Mouse (Mus musculus) kidney, postnatal 25 days (tissue): ENCODE data around the gene Cmip.

ENCODE experiments used
- DNase-seq, 2 experiments: peaks; one replicate each; pipeline ENCODE4 v3.0.0; 2021; ENCODE audit warnings: mixed read lengths in 2 of 2

The Cmip gene

DNA sequence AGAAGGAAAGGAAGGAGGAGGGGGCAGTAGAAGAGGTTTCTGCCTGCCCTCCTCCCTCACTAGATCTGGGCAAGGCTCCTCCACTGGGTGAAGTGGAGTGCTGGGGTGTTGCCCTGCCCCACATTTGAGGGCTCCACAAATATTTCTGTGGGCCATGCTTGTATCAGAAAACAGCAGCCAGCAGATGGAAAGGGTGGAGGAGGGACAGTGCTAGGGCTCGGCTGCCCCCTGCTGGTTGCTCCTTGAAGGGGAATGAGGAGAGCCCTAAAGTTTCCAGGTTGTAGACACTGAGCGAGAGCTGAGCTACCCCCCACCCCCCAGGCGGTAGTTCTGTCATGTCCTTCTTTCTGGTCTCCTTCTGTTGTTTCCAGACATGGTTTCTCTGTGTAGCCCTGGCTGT is 214.3 kb downstream of the Cmip start:
- peak; percentile 68 to 85 for DNase-seq

DNA sequence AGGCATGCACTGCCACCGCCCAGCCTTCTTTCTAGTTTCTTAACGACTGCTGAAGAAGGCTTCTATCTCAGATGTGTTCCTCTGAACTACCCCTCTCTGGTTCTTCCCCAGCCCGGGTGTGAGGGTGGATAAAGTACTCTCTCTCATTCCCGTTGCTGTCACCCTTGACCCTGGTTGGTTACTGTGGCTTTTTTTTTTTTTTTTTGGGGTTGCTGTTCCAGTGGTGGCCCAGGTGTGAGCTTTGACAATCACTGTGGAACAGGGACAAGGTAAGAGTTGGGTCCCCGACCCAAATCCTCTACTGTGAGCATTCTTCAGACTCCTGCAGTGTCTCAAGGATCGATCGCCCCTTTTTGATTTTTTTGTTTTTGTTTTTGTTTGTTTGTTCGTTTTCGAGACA is 214.8 kb downstream of the Cmip start:
- DNase-seq = no peak

DNA sequence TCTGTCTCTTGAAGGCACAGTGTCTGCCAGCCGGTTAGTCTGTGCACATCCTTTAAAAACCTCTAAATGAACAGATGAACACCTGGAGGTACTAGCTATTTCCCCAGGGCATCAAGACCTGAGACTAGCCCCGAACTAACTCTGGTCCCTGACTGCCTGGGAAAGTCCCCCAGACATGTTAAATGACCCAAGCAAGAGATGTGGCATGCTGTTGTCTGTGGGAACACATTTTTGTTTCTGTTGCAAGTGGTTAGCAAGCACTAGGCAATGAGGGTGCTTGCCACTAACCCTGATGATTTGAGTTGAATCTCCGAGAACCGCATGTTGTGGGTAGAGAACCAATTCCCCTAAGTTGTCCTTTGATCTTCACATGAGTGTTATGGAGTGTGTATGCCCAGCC is 215.5 kb downstream of the Cmip start:
- DNase-seq = no peak

DNA sequence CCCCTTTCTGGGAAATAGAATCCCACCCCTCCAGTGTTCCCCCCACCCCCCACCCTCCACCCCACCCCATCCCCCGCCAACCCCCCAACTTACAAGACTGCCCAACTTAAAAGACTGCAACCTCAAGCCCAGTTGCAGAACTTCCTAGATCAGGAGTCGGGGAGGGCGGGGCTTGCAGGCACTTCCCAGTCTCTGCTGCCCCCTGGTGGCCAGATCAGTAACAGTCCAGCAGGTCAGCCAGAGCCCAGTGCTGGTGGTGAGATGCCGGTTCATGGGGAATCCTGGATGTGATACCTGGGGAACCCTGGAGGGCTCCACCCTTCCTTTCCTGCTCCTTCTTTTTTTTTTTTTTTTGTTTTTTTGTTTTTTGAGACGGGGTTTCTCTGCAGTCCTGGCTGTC is 218.1 kb downstream of the Cmip start:
- DNase-seq = peak; percentile 91 to 97

DNA sequence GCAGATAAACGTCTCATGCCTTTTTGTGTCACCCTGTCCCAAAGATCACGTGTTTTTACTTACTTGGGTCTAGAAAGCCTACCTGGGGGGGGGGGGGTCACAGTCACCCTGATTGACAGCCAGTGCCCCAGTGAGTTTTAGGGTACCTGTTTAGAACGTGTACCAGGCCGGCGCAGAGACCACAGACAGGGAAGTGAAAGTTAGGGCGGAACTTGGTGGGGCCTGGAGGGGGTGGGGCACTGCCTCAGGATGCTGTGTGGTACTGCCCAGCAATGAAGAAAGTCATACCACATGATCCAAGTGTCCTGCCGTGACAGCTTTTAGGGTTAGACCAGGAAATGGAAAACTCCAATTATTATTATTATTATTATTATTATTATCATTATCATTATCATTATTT is 219.0 kb downstream of the Cmip start:
- DNase-seq = peak in 1 of 2 experiments; percentile 45

DNA sequence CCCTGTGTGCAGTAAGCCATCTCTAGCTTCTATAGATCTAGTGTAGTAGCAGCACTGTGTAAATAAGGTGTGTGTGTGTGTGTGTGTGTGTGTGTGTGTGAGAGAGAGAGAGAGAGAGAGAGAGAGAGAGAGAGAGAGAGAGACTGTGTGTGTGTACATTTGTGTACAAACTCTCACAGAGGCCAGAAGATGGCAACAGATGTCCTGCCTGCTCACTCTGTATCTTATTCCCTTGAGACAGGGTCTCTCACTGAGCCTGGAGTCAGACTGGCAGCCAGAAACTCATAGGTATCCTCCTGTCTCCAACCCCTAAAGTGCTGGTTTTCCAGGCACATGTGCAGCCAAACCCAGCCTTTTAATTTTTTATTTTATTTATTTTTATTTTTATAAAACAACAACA is 221.2 kb downstream of the Cmip start:
- DNase-seq = no peak

DNA sequence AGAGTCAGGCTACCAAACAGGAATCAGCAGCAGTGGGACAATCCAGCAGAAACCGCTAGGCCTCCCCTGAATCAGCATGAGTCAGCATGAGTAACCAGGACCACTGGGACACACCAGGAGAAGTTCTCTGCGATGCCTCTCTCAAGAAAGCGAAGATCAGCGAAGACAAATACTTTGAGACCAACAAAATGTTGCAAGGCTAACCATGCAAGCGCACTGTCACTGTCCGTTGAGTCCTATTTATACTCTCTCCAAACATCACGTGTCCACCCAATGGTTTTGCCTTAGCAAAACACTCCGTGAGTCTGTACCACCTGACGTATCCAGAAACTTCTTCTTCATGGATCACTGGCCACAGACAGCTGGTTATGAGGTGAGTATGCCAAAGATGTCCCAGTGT is 223.1 kb downstream of the Cmip start:
- DNase-seq = no peak

DNA sequence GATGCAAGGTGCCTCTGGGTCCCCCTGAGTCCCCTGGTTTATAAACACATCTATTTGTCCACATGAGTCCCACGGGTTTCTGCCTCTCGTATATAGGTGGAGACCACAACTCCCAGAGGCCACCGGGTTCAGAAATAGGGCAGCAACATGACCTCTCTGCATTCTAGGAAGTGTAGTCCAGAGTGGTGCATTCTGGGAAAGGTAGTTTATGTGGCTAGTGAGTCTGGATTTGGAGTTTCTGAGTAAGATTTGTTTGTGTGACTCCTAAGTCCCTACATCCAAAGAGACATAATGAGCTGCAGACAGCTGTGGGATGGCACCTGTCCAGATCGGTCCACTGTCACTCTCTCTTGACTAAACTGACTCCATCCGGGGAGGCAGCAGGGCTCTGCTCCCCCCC is 223.7 kb downstream of the Cmip start:
- no peak for DNase-seq

DNA sequence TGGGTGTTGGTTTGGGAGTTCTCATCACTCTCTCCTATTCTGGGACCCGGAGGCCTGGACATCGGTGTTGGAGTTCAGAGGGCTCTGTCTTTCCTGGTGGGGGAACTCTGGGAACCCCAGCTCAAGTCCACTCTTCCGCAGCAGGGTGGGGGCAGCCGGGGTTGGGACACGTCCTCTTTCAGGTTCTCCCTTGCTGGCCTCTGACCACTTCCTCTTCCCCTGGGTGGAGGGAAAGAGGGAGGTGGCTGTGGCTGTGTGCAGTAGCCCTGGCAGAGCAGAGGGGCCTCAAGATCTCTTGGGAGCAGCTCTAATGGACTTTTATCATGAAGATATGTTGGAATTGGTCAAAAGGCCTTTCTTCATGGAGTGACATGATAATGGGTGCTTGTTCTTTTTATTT is 225.0 kb downstream of the Cmip start:
- peak in 1 of 2 experiments; percentile 44 for DNase-seq

DNA sequence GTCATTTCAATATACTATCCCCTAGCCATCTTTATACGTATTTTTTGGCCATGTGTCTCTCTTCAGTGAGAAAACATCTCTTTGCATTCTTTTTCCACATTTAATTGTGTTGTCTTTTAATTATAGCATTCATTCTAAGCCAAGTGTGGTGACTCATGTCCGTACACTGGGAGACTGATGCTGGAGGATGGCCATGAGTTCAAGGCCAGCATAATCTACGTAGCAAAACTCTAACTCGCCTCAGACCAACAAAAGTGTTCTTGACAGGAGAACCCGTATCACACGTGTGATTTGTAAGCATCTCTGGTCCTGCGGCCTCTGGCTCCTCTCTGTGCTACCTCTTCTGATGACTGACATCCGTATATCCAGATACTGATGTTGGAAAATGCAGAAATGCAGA is 227.9 kb downstream of the Cmip start:
- no peak for DNase-seq

DNA sequence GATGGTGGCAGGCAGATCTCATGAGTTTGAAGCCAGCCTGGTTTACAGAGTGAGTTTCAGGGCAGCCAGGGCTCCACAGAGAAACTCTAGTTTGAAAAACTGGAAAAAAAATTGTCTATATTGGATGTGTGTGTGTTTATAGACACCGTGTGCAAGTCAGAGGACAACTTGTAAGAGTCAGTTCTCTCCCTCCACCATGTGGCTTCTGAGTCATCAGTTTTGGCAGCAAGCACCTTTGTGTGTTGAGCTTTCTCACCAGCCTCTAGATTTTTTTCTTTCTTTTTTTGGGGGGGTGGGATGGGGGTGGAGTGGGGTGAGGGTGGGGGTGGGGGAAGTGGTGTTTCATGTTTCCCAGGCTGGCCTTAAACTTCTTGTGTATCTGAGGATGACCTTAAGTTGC is 228.5 kb downstream of the Cmip start:
- no peak for DNase-seq

DNA sequence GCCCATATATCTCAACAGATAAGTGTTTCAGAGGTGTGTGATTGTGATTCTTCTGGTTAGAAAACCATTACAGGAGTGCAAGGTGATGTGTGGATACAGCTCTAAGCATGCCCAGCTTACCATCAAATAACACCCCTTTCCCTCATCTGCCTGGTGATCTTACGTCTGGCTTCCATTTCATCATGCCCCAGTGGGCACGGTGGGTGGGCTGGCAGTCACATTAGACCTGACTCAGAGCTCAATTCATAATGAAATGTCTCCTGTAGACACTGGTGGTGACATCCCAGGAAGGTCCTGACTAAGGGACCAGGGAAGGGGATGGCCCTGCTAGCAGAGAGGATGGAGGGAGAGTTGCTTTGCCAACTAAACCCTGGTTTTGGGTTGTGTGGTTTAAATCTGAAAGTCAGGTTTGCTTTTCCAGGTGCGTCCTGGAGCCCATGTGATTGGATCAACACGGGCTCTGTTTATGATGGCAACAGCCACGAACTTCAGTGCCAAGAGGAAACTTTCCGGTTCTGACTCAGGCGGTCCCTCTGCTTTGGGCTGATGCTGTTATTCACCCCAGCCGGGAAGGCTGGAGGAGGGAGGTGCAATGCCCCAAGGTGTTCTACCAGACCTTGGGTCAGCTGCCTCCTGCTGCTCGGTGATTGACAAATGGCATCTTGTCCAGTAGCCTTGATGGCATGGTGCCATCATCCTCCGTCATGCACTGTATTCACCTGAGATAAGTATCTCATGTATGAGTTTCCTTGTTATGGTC is 231.6 kb downstream of the Cmip start:
- DNase-seq = peak; percentile 18 to 56

DNA sequence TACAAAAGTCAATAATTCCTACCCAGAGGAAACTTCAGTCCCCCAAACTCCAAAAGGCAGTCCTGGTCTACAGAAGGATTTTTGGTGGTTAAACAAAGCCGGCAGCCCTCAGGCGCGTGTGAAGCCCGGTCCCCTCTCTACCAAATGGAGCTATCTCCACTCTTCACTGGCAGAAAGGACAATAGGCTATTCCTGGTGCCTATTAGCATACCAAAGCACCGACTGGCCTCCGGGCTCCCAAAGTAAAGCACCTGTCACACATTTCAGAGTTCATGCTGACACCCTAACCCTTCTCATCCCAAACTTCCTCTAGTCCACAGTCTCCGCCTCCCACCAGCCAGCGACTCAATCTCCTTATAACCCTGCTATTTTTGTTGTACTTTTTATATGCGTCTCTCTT is 236.7 kb downstream of the Cmip start:
- DNase-seq = no peak

DNA sequence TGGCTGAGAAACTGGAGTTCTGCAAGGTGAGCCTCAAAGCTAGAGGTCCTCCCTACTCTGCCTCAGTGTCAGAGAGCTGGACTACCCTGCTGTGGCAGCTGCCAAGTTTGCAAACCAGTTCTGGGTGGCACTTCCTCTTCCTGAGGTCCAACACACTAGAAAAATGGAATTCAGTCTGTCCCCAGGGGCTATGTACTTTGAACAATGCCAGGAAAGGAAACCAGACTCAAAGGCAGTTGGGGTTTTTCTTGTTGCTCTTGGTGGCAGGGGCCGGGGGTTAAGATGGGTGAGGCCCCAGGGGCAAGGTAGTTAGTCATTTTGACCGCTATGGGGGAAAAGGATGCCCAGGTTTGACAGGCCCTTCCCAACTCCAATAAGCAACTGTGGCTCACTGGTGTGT is 238.0 kb downstream of the Cmip start:
- DNase-seq = peak in 1 of 2 experiments; percentile 45

DNA sequence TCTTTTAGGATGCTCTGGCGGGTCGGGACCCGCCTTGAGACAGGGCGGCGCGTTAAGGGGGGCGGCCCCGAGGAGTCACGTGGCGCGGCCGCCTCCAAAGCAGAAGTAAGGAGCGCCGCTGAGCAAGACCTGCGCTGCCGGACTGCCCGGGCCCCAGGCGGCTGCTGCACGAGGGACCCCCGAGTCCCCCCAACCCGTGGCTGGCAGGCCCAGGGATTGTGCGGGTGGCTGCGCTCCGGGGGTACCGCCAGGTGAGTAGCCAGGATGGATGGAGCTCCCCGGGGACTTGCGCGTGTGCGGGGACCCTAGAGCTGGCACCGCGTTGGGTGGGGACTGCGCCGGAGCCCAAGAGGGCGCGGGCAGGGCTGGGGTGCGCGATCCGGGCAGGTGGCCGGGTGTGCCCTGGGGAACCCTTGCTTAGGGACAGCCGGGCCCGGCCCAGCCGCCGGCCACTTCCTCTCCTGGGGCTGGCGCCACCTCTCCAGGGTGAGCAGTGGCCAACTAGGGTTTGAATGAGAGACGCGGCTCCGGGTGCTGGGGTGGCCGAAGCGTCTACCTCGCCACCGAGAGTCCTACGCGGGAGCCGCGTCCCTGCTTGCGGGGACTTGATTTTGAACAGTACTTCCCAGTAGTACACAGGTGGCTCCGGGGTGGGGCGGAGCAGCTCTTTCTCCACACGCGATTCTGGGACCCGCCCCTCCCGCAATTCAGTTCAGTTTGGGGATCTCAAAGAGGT is 241.5 kb downstream of the Cmip start, which contains the start of gene Plcg2:
Plcg2 (plus strand) TSS at position 113 of the 736 bp plus-strand sequence.
- peak; percentile 50 to 72 for DNase-seq

DNA sequence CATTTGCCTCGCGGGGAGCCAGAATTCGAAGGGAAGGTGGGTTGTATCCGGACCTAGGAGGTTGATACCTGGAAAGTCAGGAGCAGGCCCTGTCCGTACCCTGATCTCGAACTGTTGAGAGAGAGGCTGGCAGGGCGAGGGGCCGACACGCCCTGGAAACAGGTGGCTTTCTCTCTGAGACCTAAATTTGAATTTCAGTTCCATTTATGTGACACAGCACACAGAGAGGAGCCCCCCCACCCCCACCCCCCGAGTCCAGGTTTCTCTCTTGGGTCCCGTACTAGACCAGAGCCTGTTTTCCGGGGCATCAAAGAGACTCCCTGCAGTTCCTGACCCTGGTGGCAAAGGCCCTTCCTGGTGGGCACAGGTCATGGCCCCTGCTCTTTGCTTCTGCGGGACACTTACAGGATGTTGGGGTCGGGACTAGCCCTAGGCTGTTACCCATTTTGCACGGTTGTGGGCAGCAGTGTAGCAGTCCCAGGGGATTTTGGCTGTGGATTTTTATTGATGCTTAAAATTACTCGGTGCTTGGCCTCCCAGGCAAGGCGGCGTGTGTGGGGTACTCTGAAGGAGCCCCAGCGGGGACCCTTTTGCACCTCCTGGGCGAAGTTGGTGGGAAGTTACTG is 242.2 kb downstream of the Cmip start:
- no peak for DNase-seq

DNA sequence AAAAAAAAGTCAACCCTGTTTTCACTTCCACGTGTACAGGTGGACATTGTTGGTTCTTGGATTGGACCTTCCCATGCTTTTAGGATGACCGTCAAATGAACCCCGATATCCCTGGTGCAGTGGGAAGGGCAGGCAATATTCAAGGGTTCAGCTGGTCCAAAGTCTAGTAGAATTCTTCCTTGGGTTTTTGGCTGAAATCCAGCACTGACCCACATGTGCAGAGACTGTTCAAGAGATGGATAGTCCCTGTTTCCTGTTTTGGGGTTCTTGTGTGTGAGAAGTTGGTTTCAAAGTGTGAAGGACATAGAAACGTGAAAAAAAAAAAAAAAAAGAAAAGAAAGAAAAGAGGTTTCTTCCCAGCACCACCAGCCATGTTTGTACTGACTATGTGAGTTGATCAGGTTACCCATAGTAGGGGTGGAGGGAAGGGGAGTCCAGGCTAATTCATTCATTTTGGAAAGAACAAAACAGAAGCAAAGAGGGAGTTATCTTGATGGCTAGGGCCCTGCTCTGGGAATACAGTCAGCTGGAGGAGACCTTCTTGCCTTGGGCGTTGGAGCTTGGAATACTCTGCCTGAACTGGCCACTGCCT is 243.5 kb downstream of the Cmip start:
- DNase-seq = peak in 1 of 2 experiments; percentile 19

DNA sequence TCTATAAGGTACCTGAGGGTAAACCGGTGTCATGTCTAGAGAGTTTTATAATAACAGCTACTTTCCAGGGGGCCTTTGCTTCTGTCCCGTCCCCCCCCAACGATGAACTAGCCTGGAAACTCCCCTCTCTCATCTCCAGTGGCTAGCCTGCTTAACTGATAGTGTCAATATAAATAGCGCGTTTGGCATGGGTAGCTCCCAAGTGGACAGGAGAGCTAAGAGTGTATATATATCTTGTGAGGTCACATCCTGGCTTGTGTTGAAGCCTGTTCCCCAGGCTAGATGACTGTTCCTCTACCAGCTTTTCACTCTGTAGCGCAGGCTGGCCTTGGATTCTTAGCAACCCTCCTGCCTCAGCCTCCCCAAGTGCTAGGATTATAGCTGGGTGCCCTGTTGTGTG is 244.5 kb downstream of the Cmip start:
- DNase-seq = no peak

DNA sequence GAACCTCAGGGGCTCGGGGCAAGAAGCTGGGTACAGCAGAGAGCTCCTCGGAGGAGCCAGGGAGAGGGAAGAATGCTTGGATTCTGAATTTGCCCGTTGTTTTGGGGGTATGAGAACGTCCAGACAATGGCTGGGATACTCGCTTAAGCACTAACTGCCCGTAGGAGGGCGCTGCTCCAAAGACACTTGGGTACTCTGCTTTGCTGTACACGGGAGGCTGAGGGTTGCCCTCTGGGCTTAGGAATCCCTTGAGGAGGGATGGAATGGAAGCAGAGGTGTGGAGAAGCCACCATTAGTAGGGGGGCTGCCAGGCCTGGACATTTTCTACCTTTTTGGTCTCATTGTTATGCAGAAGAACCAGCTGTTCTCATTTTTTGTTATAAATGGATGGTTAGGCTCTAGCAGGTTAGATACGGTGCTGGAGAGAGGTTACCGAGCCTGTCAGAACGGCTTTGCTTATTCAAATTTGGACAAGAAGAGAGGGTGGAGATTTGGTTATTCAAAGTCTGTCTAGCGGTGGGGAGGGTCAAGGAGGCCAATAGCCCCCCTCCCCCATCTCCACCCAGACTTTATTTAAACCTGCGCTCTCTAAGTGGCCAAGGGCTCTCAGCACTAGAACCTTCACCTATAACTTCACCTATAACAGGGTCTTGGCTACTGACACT is 246.7 kb downstream of the Cmip start:
- no peak for DNase-seq

DNA sequence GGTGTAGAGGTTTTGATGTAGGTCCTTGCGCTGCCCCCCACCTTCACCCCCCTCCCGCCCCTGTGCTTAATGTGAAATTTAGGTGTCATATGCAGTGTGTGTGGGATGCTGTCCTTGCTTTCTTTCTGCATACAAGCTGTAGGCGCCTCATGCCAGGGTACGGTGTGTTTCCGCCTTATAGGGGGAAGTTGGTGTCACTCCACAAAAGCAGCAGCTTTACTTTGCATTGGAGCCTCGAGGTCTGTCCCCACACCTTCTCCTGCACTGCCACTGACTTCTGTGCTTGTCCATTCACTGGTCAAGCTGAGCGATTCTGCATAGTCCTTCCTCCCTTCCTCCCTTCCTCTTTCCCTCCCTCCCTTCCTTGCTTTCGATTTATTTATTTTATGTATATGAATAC is 250.8 kb downstream of the Cmip start:
- no peak for DNase-seq
